Mouse (Mus musculus) left cerebral cortex, postnatal 25 days (tissue): ENCODE results near the gene Tmem107. TPM values are rescaled to one million over a fixed set of nuclear protein-coding genes. Genes with fewer than 3 reads are reported as not detected.
"Not testable (repeated sequence)": the region's sequence is repeated elsewhere in the genome, so short reads cannot be mapped to it uniquely, and the experiment has no call there.

ENCODE experiments used
- DNase-seq, 2 experiments: peaks; one replicate each; pipeline ENCODE4 v3.0.0; 2022; ENCODE audit warnings: low spot score in 2 of 2, mixed read lengths in 1 of 2
- intact Hi-C: fragments of 180-260 bp; cut with DNase I; formaldehyde crosslinking; loops from one replicate; pipeline ENCODE4 v1.15.1; 2025
- total RNA-seq, 2 experiments: library from RNA; stranded (reverse); gene quantifications; 2 replicates each; pipeline ENCODE4 v1.2.3; 2021

The Tmem107 gene
- total RNA-seq, 2 experiments from 2014 or later: 16.9 to 18.2 TPM

GRCm38 (mm10) chr11:69088856-69089615 lies 18.4 kb downstream of the Tmem107 start:
- intact Hi-C loops: loop anchor here (5.0 kb wide), 1 partner anchor 33 kb away; the partner anchor contains the start of genes 9130213A22Rik and Hes7
- DNase-seq: no peak

- intact Hi-C loops: loop anchor here (5.0 kb wide), 1 partner anchor 33 kb away; the partner anchor contains the start of genes 9130213A22Rik and Hes7
- no peak for DNase-seq
Measured at GRCm38 (mm10) chr11:69089616-69090290, 19.1 kb downstream of the Tmem107 start.

GRCm38 (mm10) chr11:69090367-69090766 lies 19.8 kb downstream of the Tmem107 start:
- intact Hi-C loops: no loop called here
- DNase-seq: no peak

DNA sequence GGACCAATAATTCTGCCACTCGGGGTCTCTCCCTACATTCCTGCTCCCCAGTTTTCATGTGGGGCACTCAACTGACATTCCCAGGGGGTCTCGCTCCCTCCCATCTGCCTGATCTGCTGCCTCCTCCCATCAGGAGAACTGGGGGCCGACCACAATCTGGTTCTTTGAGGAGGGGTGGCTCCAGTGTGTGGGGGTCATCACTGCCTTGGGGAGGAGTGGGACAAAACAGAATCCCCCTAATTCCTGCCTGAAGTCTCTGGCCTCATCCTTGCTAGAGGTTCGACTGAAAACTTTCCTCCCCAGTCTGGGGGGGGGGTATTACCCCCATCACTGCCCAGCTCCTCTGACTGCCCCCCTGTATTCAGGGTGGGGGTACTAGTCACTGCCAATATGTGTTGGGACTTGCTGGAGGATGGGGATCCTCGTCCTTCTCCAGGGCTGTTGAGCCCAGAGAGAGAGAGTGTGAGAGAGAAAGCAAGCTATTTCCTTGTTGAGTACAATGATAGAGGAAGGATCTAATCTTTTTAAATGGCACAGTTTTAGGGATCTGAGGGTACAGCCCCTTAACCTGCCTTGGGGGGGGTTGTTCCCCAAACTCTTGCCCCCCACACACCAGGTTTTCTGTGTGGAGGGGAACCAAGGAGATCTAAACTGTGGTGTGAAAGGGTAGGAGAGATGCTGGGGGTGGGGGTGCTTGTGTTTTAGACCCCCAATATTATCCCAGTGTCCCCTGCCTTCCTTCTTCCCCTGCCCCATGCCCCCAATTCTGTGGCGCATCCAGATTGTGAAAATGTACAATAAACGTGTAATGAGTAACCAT lies 21.2 kb downstream of the Tmem107 start:
- intact Hi-C loops: no loop called here
- DNase-seq: no peak

- intact Hi-C loops: no loop called here
Measured at GRCm38 (mm10) chr11:69092386-69092751, 21.8 kb downstream of the Tmem107 start.

GRCm38 (mm10) chr11:69092871-69093270 lies 22.3 kb downstream of the Tmem107 start:
- DNase-seq: no peak
- intact Hi-C loops: no loop called here

More at GRCm38 (mm10) chr11:69092386-69092751, 21.8 kb downstream of the Tmem107 start:
- peak; percentile 81 for DNase-seq

DNA sequence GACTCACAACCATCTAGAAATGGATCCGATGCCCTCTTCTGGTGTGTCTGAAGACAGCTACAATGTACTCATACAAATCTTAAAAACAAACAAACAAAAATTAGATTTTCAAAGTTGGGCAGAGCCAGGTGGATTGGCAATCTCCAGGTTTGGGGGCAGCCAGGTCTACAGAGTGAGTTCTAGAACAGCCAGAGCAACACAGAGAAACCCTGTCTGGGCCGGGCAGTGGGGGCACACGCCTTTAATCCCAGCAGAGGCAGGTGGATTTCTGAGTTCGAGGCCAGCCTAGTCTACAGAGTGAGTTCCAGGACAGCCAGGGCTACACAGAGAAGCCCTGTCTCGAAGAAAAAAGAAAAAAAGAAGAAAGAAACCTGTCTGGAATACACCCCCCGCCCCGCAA lies 23.2 kb downstream of the Tmem107 start:
- intact Hi-C loops: loop anchor here (2.0 kb wide), 1 partner anchor 27 kb away; no protein-coding TSS in a partner anchor

GRCm38 (mm10) chr11:69094697-69095429 lies 24.3 kb downstream of the Tmem107 start, which contains the start of gene Per1:
TSS of gene Per1 (plus strand) at chr11:69095217.
- intact Hi-C loops: loop anchor here (2.0 to 5.0 kb wide), 3 partner anchors 28 to 322 kb away; partner anchors contain the start of gene Chd3
- DNase-seq: peak; percentile 100

More for the DNA sequence above, 23.2 kb downstream of the Tmem107 start:
- not testable (repeated sequence) for DNase-seq

DNA sequence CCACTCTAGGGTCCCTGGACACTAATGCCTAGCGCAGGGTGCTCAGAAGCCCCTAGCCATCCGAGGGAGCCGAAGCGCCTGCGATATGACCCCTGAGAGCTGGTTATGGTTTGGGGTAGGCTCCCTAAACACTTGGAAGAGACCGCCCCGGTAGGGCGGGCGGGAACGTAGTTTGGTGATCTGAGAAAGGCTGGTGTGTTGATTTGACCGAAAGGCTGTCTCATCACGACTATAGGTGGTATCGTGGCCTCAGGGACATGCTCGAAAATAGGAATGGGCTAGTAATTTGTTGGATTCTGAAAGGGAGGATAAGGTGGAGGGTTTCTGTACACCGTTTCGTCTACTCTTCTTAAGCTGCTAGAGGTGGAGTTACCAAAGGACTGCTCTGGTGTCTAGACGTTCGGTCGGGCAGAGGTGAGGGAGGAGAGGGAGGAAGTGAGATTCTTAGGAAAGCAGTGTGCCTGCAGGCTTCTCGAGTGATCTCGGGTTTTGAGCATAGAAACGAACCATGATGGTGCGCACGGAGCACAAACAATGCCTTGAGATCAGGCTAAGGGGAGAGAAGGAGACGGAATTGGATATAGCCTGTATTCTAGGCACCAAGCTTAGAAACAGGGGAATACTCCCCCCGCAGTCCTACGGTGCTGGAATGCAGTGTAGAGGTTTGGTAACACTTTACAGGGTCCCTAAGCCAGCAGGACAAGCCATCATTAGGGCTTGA lies 25.1 kb downstream of the Tmem107 start:
- intact Hi-C loops: loop anchor here (2.0 to 5.0 kb wide), 3 partner anchors 29 to 322 kb away; partner anchors contain the start of gene Chd3
- DNase-seq: no peak

GRCm38 (mm10) chr11:69096360-69096986 lies 25.9 kb downstream of the Tmem107 start:
- DNase-seq: no peak
- intact Hi-C loops: loop anchor here (5.0 kb wide), 2 partner anchors 271 to 321 kb away; partner anchors contain the start of gene Chd3

DNA sequence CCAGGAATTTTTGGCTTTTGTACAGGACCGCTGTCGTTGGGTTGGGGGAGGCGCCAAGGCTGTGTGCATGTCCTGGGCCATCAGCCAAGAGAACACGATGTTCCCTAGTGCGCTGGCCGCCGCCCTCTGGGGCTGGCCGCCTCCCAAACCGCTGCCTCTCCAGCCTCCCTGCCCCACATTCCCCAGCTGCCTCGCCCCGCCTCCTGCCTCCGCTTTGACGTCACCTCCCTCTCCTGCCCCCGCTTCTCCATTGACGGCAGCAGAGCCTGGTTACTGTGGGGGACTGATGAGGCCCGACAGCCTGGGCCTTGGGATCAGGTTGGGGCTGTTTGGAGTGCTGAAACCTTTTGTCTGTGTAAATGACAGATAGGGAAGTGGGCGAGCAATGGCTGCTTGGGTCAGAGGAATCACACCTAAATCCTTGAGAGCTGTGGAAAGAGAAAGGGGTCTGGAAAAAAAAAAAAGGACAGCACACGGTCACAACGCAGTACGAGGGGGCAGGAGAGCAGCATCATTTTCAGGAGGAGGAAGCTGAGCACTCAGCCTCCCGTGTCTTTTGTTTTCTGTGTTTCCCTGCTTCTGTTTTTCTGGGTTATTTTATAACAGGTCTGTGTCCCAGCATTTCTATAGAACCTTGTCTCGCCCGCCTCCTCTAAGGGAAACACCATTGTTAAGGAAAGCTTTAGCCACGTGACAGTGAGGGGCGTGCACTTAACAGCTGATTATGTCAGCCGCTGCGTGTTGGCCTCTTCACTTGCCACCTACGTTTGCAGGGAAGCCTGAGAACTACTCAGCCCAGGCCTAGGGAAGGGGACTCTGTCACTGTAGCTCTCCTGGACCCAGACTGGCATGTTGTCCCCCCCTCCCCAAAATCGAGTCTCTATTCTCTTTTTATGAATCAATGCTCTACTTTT lies 26.6 kb downstream of the Tmem107 start:
- DNase-seq: peak; percentile 94 to 99
- intact Hi-C loops: loop anchor here (5.0 kb wide), 2 partner anchors 270 to 320 kb away; partner anchors contain the start of gene Chd3

DNA sequence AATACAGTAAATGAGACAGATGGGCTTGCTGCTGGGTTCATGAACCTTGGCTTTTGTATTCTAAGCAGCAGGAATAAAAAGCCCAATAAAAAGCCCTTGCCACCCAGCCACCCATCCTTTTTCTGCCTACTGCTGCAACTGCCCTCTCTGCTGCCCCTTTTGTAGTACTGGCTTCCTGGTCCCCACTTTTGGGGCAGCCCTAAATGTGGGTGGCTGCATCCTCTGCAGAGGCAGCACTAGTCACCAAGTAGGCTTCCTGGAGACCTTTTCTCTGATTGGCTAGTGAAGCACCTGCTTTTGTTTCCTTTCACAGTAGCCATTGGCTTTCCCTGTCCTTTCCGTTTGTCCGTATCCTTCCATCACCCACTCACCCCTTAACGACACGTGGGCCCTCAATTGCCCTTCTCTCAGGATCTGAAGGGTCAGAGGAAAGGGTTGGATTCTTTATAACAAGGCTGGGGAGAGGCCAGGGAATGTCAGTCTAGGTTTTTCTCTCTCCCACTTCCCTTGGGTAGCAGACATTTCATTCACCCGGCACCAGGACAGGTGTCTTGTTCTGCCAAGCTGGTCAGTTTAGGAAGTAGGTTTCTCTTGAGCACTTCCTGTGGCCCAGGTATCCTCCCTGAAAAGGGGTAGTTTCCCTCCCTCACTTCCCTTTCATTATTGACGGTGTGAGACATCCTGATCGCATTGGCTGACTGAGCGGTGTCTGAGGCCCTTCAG lies 27.6 kb downstream of the Tmem107 start:
- DNase-seq: peak in 1 of 2 experiments; percentile 74
- intact Hi-C loops: loop anchor here (2.0 to 5.0 kb wide), 3 partner anchors 25 to 319 kb away; partner anchors contain the start of genes 9130213A22Rik and Chd3

- intact Hi-C loops: loop anchor here (2.0 to 5.0 kb wide), 3 partner anchors 24 to 319 kb away; partner anchors contain the start of genes 9130213A22Rik and Chd3
- peak; percentile 96 to 98 for DNase-seq
Measured at GRCm38 (mm10) chr11:69098762-69099091, 28.1 kb downstream of the Tmem107 start.

- intact Hi-C loops: loop anchor here (2.0 to 5.0 kb wide), 3 partner anchors 23 to 318 kb away; partner anchors contain the start of genes 9130213A22Rik and Chd3
- DNase-seq: peak; percentile 59 to 71
Measured at GRCm38 (mm10) chr11:69099177-69099914, 28.7 kb downstream of the Tmem107 start.

DNA sequence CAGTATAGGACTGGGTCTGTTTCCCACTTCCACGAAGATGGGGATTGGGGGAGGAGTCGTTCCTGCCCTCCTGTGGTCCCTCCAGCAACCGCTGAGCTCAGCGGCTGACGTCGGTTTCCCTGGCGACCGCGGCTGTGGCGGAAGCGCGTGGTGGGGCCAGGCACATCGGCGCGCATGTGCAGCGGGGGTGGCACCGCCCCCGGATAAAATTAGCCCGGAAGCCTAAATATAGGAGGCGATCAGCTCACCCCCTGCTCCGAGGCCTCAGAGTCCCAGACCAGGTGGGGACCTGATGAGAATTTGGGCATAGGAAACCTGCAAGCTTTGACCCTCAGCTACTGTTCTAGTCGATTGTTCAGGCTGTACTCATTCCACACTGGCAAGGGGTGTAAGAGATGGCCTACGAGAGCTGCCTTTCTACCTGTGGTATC lies 29.3 kb downstream of the Tmem107 start:
- DNase-seq: peak; percentile 94 to 97
- intact Hi-C loops: loop anchor here (2.0 to 5.0 kb wide), 3 partner anchors 23 to 317 kb away; partner anchors contain the start of genes 9130213A22Rik and Chd3
